Mouse (Mus musculus) hindbrain, embryonic 13.5 days (tissue): Measurements from ENCODE around the gene Carmil1. TPM values are rescaled to one million over a fixed set of nuclear protein-coding genes. Genes with fewer than 3 reads are reported as not detected.

Experiments used
- ATAC-seq: fragments of 200-750 bp; cut with Nextera tagmentation; 2 replicates; pipeline ENCODE4 v1.8.0; 2017; ENCODE audit warnings: moderate TSS enrichment; ENCODE audit not compliant: low FRiP score
- H3K27ac ChIP-seq: fragments of 300-500 bp; sonication (generic); 2 replicates; pipeline ENCODE4 v1.5.1; 2015; ENCODE audit warnings: inconsistent platforms, mild to moderate bottlenecking, moderate library complexity
- H3K27me3 ChIP-seq: fragments of 300-500 bp; sonication (generic); 2 replicates; pipeline ENCODE4 v1.6.1; 2015; ENCODE audit warnings: mild to moderate bottlenecking, inconsistent platforms
- H3K36me3 ChIP-seq: fragments of 300-500 bp; sonication (generic); 2 replicates; pipeline ENCODE4 v1.6.1; 2015; ENCODE audit warnings: mild to moderate bottlenecking, inconsistent platforms
- H3K4me1 ChIP-seq: fragments of 300-500 bp; sonication (generic); replicated peaks from 2 replicates; pipeline ENCODE4 v1.6.1; 2015; ENCODE audit warnings: inconsistent platforms
- H3K4me2 ChIP-seq: fragments of 300-500 bp; sonication (generic); 2 replicates; pipeline ENCODE4 v1.6.1; 2015; ENCODE audit warnings: inconsistent platforms, mild to moderate bottlenecking, moderate library complexity
- H3K4me3 ChIP-seq: fragments of 300-500 bp; sonication (generic); 2 replicates; pipeline ENCODE4 v1.5.1; 2015; ENCODE audit warnings: mild to moderate bottlenecking, inconsistent platforms
- H3K9ac ChIP-seq: fragments of 300-500 bp; sonication (generic); 2 replicates; pipeline ENCODE4 v1.6.1; 2015; ENCODE audit warnings: mild to moderate bottlenecking, inconsistent platforms
- H3K9me3 ChIP-seq: fragments of 300-500 bp; sonication (generic); 2 replicates; pipeline ENCODE4 v1.6.1; 2016; ENCODE audit warnings: inconsistent platforms
- WGBS: fragments of 180-500 bp; shearing (Covaris S2); methylation state at CpG from one replicate; pipeline ENCODE4 v1.1.7; 2015; 5-methylcytosine and 5-hydroxymethylcytosine counted together
- polyA plus RNA-seq: library from polyadenylated mRNA; unstranded; fragments of >200 nt; fragmentation: Nextera tagmentation; extraction: Ambion mirVana; gene quantifications from 2 replicates; pipeline ENCODE4 v1.2.1, GENCODE M21; 2015

Carmil1 gene
- polyA plus RNA-seq, 1 experiment from 2014 or later, result 28.7 TPM

GRCm38 (mm10) chr13:23972271-23972670 lies 308.3 kb downstream of the Carmil1 start:
- Histone ChIP-seq H3K27me3 (no peaks in the 10 kb centered on the region), H3K9ac (no peak overlapping the region), H3K9me3 (no peaks in the 10 kb centered on the region), H3K36me3 (no peaks in the 10 kb centered on the region), H3K4me2 (no peak overlapping the region), H3K4me3 (no peak overlapping the region), H3K27ac (no peak overlapping the region), H3K4me1 (peaks cover 9% of the 10 kb centered on the region)
- WGBS, result 74% methylated on average over 5 of the region's 5 CpGs
- ATAC-seq, result no peak

GRCm38 (mm10) chr13:23971870-23972269 lies 308.7 kb downstream of the Carmil1 start:
- no peak overlapping the region for H3K4me2 ChIP-seq
- no peak overlapping the region for H3K4me3 ChIP-seq
- WGBS, result 49% methylated on average over 2 of the region's 2 CpGs
- no peaks in the 10 kb centered on the region for H3K36me3 ChIP-seq
- H3K9me3 ChIP-seq, result no peaks in the 10 kb centered on the region
- no peak overlapping the region for H3K9ac ChIP-seq
- no peak overlapping the region for H3K27ac ChIP-seq
- ATAC-seq, result no peak
- no peaks in the 10 kb centered on the region for H3K27me3 ChIP-seq
- H3K4me1 ChIP-seq, result peaks cover 9% of the 10 kb centered on the region

DNA sequence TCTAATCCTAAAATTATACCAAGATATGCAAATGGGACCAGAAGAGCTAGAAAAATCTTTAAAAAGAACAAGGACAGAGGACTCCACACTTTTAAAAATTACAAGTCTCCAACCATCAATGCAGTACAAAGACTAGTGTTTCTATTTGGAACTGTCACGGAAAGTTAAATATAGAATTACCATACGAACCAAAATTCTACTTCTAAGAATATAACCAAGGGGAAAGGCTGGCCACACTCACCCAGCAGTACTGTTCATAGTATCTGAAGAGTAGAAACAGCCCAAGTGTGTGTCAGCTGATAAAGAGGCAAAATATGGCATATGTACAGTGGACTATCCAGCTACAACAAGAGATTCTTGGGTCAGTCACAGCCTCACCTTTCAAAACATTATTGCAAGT lies 315.7 kb downstream of the Carmil1 start:
- no peaks in the 10 kb centered on the region for H3K27me3 ChIP-seq
- no peak for ATAC-seq
- H3K4me2 ChIP-seq, result no peak overlapping the region
- WGBS, result 82% methylated on average over 2 of the region's 2 CpGs
- no peak overlapping the region for H3K27ac ChIP-seq
- H3K4me1 ChIP-seq, result peaks cover 5% of the 10 kb centered on the region; the same call in 1 of the 2 replicates
- no peak overlapping the region for H3K9ac ChIP-seq
- H3K9me3 ChIP-seq, result no peaks in the 10 kb centered on the region
- H3K36me3 ChIP-seq, result no peaks in the 10 kb centered on the region
- H3K4me3 ChIP-seq, result no peak overlapping the region

Other genes with a start within 250 kb of the Carmil1 start
- 0.47 and 0.49 TPM in 2 replicates for gene Cmah, start 46.6 kb upstream of the Carmil1 start, polyA plus RNA-seq